Mouse (Mus musculus) thymus, adult 2 months (tissue): Measurements from ENCODE around the gene Clec2i.

Source experiments
- CTCF ChIP-seq: fragments of 200-500 bp; IDR thresholded peaks from 2 replicates; pipeline ENCODE4 v1.5.1; 2012; ENCODE audit warnings: mild to moderate bottlenecking, control low read depth, low read length, moderate library complexity, borderline replicate concordance; ENCODE audit not compliant: control insufficient read depth, poor library complexity, insufficient read depth; ENCODE audit errors: extremely low read depth
- POLR2A ChIP-seq: fragments of 200-500 bp; IDR thresholded peaks from 2 replicates; pipeline ENCODE4 v1.6.1; 2012; ENCODE audit warnings: mild to moderate bottlenecking, low read length, control low read depth, moderate library complexity; ENCODE audit not compliant: control insufficient read depth, poor library complexity, insufficient read depth; ENCODE audit errors: extremely low read depth

DNA sequence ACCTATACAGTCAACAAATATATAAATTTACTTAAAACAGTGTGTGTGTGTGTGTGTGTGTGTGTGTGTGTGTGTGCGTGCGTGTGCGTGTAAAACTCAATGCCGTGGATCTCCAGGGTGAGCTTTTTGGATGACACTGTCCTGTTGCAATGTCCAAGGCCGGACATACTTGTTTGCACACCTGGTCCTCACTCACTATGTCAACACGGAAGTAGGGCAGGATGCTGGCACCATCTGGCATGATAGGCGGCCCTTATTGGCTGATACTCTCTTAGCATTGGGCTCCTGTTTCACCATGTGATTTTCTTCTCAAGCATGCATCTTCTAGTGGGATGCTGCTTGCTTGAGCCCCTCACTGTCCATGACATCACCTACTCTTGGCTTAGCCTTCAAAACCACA, 47.5 kb upstream of the Clec2i start:
- TF ChIP-seq POLR2A (no peak), CTCF (no peak)
